Mouse (Mus musculus) liver, embryonic 14.5 days (tissue): Measurements from ENCODE around the gene Zfp46. TPM values are rescaled to one million over a fixed set of nuclear protein-coding genes. Genes with fewer than 3 reads are reported as not detected.

ENCODE experiments used
- ATAC-seq: fragments of 200-750 bp; cut with Nextera tagmentation; 2 replicates; pipeline ENCODE4 v1.8.0; 2017; ENCODE audit warnings: moderate number of reproducible peaks, mild to moderate bottlenecking, moderate library complexity; ENCODE audit not compliant: insufficient read depth
- DNase-seq, 3 experiments: peaks; one replicate each; pipeline ENCODE4 v3.0.0-alpha.2; 2012 to 2013; ENCODE audit warnings: low read depth in 3 of 3, low spot score in 3 of 3
- H3K27ac ChIP-seq: fragments of 300-500 bp; sonication (generic); 2 replicates; pipeline ENCODE4 v1.5.1; 2014; ENCODE audit warnings: moderate library complexity, mild to moderate bottlenecking, control low read depth, inconsistent platforms
- H3K27me3 ChIP-seq: fragments of 300-500 bp; sonication (generic); 2 replicates; pipeline ENCODE4 v1.6.1; 2014; ENCODE audit warnings: mild to moderate bottlenecking, low read length, moderate library complexity; ENCODE audit not compliant: control insufficient read depth, insufficient read depth
- H3K36me3 ChIP-seq: fragments of 300-500 bp; sonication (generic); replicated peaks from 2 replicates; pipeline ENCODE4 v1.6.1; 2014; ENCODE audit warnings: low read depth; ENCODE audit not compliant: control insufficient read depth, insufficient read depth
- H3K4me1 ChIP-seq, 2 experiments: fragments of 200-500 bp in 1 of 2; fragments of 300-500 bp in 1 of 2; sonication (generic) in 1 of 2; replicated peaks; 2 replicates each; pipeline ENCODE4 v1.6.1; 2012 to 2014; ENCODE audit warnings: antibody characterized with exemption in 1 of 2, inconsistent platforms in 1 of 2, low read length in 1 of 2; ENCODE audit not compliant: control insufficient read depth in 2 of 2, insufficient read depth in 2 of 2
- H3K4me2 ChIP-seq: fragments of 300-500 bp; sonication (generic); 2 replicates; pipeline ENCODE4 v1.6.1; 2014; ENCODE audit warnings: low read depth, mild to moderate bottlenecking, control low read depth, moderate library complexity
- H3K4me3 ChIP-seq, 2 experiments: fragments of 200-500 bp in 1 of 2; fragments of 300-500 bp in 1 of 2; sonication (generic) in 1 of 2; 2 replicates each; pipeline ENCODE4 v1.5.1; 2012 to 2014; ENCODE audit warnings: low read depth in 2 of 2, low read length in 2 of 2, mild to moderate bottlenecking in 2 of 2, control low read depth in 1 of 2, inconsistent platforms in 1 of 2, moderate library complexity in 1 of 2; ENCODE audit not compliant: insufficient read depth in 1 of 2
- H3K9ac ChIP-seq: fragments of 300-500 bp; sonication (generic); replicated peaks from 2 replicates; pipeline ENCODE4 v1.6.1; 2014; ENCODE audit warnings: mild to moderate bottlenecking, control low read depth, moderate library complexity
- H3K9me3 ChIP-seq: fragments of 300-500 bp; sonication (generic); 2 replicates; pipeline ENCODE4 v1.6.1; 2016; ENCODE audit warnings: low read length, mixed read lengths; ENCODE audit not compliant: control insufficient read depth
- CTCF ChIP-seq: IDR thresholded peaks from 2 replicates; pipeline ENCODE4 v1.5.1; 2016; ENCODE audit warnings: antibody characterized with exemption, low read depth, control low read depth
- EP300 ChIP-seq: IDR thresholded peaks from 2 replicates; pipeline ENCODE4 v1.6.1; 2016; ENCODE audit warnings: antibody characterized with exemption, low read depth
- WGBS: fragments of 180-500 bp; shearing (Covaris S2); extraction: QIAGEN DNeasy Blood & Tissue Kit; methylation state at CpG from one replicate; pipeline ENCODE4 v1.1.7; 2014; ENCODE audit not compliant: insufficient replicate concordance; 5-methylcytosine and 5-hydroxymethylcytosine counted together
- polyA plus RNA-seq, 2 experiments: library from polyadenylated mRNA; depleted of rRNA in 1 of 2; stranded (reverse) in 1 of 2; unstranded in 1 of 2; fragments of >200 nt; fragmentation: Nextera tagmentation in 1 of 2; extraction: Ambion mirVana in 1 of 2; gene quantifications; 2 replicates each; pipeline versions ENCODE4 v1.2.1 to v1.2.3; 2012 to 2014

Gene Zfp46
- polyA plus RNA-seq, 2 experiments = 2.6 to 2.7 TPM

- no peak overlapping the region for H3K9ac ChIP-seq
- no peaks in the 10 kb centered on the region for H3K4me1 ChIP-seq
- H3K4me2 ChIP-seq = no peak overlapping the region
- no peaks in the 10 kb centered on the region for H3K36me3 ChIP-seq
- no peak for ATAC-seq
- H3K4me3 ChIP-seq = no peak overlapping the region
- DNase-seq = no peak
- peaks cover 29% of the 10 kb centered on the region for H3K27me3 ChIP-seq
- H3K27ac ChIP-seq = no peak overlapping the region
- no peak for TF ChIP-seq EP300
- TF ChIP-seq CTCF = no peak
- H3K9me3 ChIP-seq = no peaks in the 10 kb centered on the region
- 60% methylated on average over 8 of the region's 8 CpGs for WGBS
These were observed 43.5 kb upstream of the Zfp46 start for GRCm38 (mm10) chr4:136240955-136241354.

GRCm38 (mm10) chr4:136242065-136242703 is 42.3 kb upstream of the Zfp46 start:
- WGBS = 27% methylated on average over 8 of the region's 8 CpGs
- Histone ChIP-seq H3K4me3 (no peak overlapping the region), H3K36me3 (no peaks in the 10 kb centered on the region), H3K27ac (no peak overlapping the region), H3K4me1 (no peaks in the 10 kb centered on the region), H3K9me3 (no peaks in the 10 kb centered on the region), H3K27me3 (peaks cover 41% of the 10 kb centered on the region), H3K4me2 (no peak overlapping the region), H3K9ac (no peak overlapping the region)
- no peak for DNase-seq
- TF ChIP-seq CTCF = peak; percentile 65
- no peak for TF ChIP-seq EP300
- no peak for ATAC-seq

DNA sequence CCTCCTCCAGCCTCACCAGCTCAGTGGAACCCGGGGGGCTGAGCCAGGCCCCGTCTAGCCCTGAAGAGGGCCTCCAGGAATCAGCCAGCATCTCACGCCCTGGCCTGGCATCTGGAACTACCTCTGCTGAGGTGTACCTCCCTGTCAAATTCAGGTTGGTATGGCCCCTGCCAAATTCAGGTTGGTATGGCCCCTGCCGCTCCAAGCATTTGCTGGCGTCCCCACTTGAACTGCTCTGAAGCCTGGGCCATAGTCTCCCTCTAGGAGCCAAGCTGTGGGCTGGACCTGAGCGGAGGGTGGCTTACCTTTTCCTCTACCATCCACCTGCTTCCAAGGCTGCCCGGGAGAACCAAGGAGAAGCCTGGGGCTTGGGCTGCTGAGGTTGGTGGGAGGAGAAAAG is 41.8 kb upstream of the Zfp46 start:
- Histone ChIP-seq H3K27ac (no peak overlapping the region), H3K36me3 (no peaks in the 10 kb centered on the region), H3K9ac (no peak overlapping the region), H3K9me3 (no peaks in the 10 kb centered on the region), H3K4me1 (no peaks in the 10 kb centered on the region), H3K27me3 (peaks cover 42% of the 10 kb centered on the region), H3K4me2 (no peak overlapping the region), H3K4me3 (no peak overlapping the region)
- WGBS = 58% methylated on average over 7 of the region's 7 CpGs
- DNase-seq (no peak), ATAC-seq (no peak)
- TF ChIP-seq EP300 (no peak), CTCF (no peak)

DNA sequence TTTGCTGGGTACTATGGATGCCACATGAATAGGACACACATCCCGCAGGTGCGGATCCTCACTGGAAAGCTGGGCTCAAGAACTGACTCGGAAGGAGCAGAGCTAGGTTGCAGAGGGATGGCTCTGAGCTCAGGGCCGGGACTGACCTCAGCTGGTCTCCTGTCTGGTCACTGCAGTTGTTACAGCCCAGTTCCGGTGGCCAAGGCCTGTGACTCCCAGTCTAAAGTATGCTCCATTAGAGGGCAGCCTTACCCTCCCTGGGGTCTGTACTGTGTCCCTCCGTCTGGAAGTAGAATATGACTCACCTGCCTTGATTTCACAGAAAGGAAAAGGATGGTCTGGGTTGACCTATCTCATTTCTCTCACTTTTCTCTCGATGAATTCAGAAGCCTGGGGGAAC is 40.3 kb upstream of the Zfp46 start:
- H3K36me3 ChIP-seq = no peaks in the 10 kb centered on the region
- no peak overlapping the region for H3K4me3 ChIP-seq
- no peak for DNase-seq
- peaks cover 43% of the 10 kb centered on the region for H3K27me3 ChIP-seq
- H3K27ac ChIP-seq = no peak overlapping the region
- H3K9ac ChIP-seq = no peak overlapping the region
- no peak for ATAC-seq
- 47% methylated on average over 7 of the region's 7 CpGs for WGBS
- TF ChIP-seq EP300 = no peak
- no peak for TF ChIP-seq CTCF
- H3K9me3 ChIP-seq = no peaks in the 10 kb centered on the region
- H3K4me1 ChIP-seq = no peaks in the 10 kb centered on the region
- no peak overlapping the region for H3K4me2 ChIP-seq

- no peak overlapping the region for H3K4me2 ChIP-seq
- no peak overlapping the region for H3K9ac ChIP-seq
- TF ChIP-seq EP300 (no peak), CTCF (no peak)
- 0 out of 4 replicates have a peak, but pooled peaks cover 0 to 4% of the 10 kb centered on the region in 2 experiments for H3K4me1 ChIP-seq
- H3K36me3 ChIP-seq = no peaks in the 10 kb centered on the region
- 30% methylated on average over 5 of the region's 5 CpGs for WGBS
- no peak overlapping the region for H3K4me3 ChIP-seq
- H3K27ac ChIP-seq = no peak overlapping the region
- ATAC-seq = no peak
- no peak for DNase-seq
- peaks cover 48% of the 10 kb centered on the region for H3K27me3 ChIP-seq
- no peaks in the 10 kb centered on the region for H3K9me3 ChIP-seq
These were observed 38.8 kb upstream of the Zfp46 start for GRCm38 (mm10) chr4:136245681-136246080.
